Mouse (Mus musculus) thymus, adult 18-20 months (tissue): ENCODE measurements around the gene Sept4.

Experiments used
- DNase-seq, 2 experiments: peaks; one replicate each; pipeline ENCODE4 v3.0.0; 2022; ENCODE audit warnings: mixed read lengths in 2 of 2

Gene Sept4

GRCm38 (mm10) chr11:87579713-87580112 is 11.0 kb downstream of the Sept4 start:
- no peak for DNase-seq

GRCm38 (mm10) chr11:87580543-87581085 is 11.9 kb downstream of the Sept4 start:
- no peak for DNase-seq

GRCm38 (mm10) chr11:87581161-87581865 is 12.6 kb downstream of the Sept4 start:
- no peak for DNase-seq

GRCm38 (mm10) chr11:87581933-87582710 is 13.4 kb downstream of the Sept4 start:
- no peak for DNase-seq

- no peak for DNase-seq
These were observed 14.8 kb downstream of the Sept4 start for GRCm38 (mm10) chr11:87583291-87584034.

GRCm38 (mm10) chr11:87584711-87585505 is 16.2 kb downstream of the Sept4 start:
- DNase-seq, result no peak

GRCm38 (mm10) chr11:87587211-87587874 is 18.6 kb downstream of the Sept4 start:
- DNase-seq, result no peak

GRCm38 (mm10) chr11:87589605-87590004 is 20.9 kb downstream of the Sept4 start:
- no peak for DNase-seq

GRCm38 (mm10) chr11:87590841-87591525 is 22.3 kb downstream of the Sept4 start:
- peak; percentile 23 to 40 for DNase-seq

- DNase-seq, result peak; percentile 100
These were observed 23.0 kb downstream of the Sept4 start, which contains the start of gene Mtmr4 for GRCm38 (mm10) chr11:87591526-87592353. Gene Mtmr4 (plus strand): TSS chr11:87592162.

GRCm38 (mm10) chr11:87592354-87592695 is 23.6 kb downstream of the Sept4 start:
- no peak for DNase-seq

- DNase-seq, result no peak
These were observed 24.3 kb downstream of the Sept4 start for GRCm38 (mm10) chr11:87592713-87593598.

- DNase-seq, result peak; percentile 72 to 74
These were observed 26.7 kb downstream of the Sept4 start for GRCm38 (mm10) chr11:87595327-87595841.

- DNase-seq, result no peak
These were observed 27.3 kb downstream of the Sept4 start for GRCm38 (mm10) chr11:87595976-87596375.

- DNase-seq, result no peak
These were observed 27.8 kb downstream of the Sept4 start for GRCm38 (mm10) chr11:87596492-87596891.

- DNase-seq, result no peak
These were observed 28.4 kb downstream of the Sept4 start for GRCm38 (mm10) chr11:87597061-87597460.

- no peak for DNase-seq
These were observed 30.8 kb downstream of the Sept4 start for GRCm38 (mm10) chr11:87599395-87600089.

- no peak for DNase-seq
These were observed 31.7 kb downstream of the Sept4 start for GRCm38 (mm10) chr11:87600322-87600853.
